Mouse (Mus musculus): ENCODE measurements around the gene Tacc2.

- TF ChIP-seq POLR2A (IDR thresholded peaks at IDR 0.05; ENCODE audit: insufficient read depth, low read depth, low read length) (no peak), CTCF (IDR thresholded peaks at IDR 0.05; ENCODE audit: insufficient read depth, low read depth, low read length) (peak; percentile 63)
Measured at GRCm38 (mm10) chr7:130673169-130674033, 96.2 kb downstream of the Tacc2 start.
